Mouse (Mus musculus) stomach, embryonic 16.5 days (tissue): ENCODE data around the gene Slc44a3. TPM values are rescaled to one million over a fixed set of nuclear protein-coding genes. Genes with fewer than 3 reads are reported as not detected.

Source experiments
- ATAC-seq: fragments of 200-750 bp; cut with Nextera tagmentation; 2 replicates; pipeline ENCODE4 v1.8.0; 2017; ENCODE audit warnings: moderate number of reproducible peaks, moderate TSS enrichment; ENCODE audit not compliant: insufficient read depth, low FRiP score
- H3K27ac ChIP-seq: fragments of 300-500 bp; sonication (generic); 2 replicates; pipeline ENCODE4 v1.5.1; 2014; ENCODE audit warnings: low read length
- H3K27me3 ChIP-seq: fragments of 300-500 bp; sonication (generic); 2 replicates; pipeline ENCODE4 v1.6.1; 2014; ENCODE audit warnings: low read length, control low read depth, mixed read lengths; ENCODE audit not compliant: control insufficient read depth, insufficient read depth
- H3K36me3 ChIP-seq: fragments of 300-500 bp; sonication (generic); 2 replicates; pipeline ENCODE4 v1.6.1; 2014; ENCODE audit warnings: low read length; ENCODE audit not compliant: control insufficient read depth, insufficient read depth
- H3K4me1 ChIP-seq: fragments of 300-500 bp; sonication (generic); 2 replicates; pipeline ENCODE4 v1.6.1; 2014; ENCODE audit warnings: low read length, control low read depth, mixed read lengths; ENCODE audit not compliant: control insufficient read depth, insufficient read depth
- H3K4me2 ChIP-seq: fragments of 300-500 bp; sonication (generic); 2 replicates; pipeline ENCODE4 v1.6.1; 2014; ENCODE audit warnings: low read depth, low read length, mixed read lengths
- H3K4me3 ChIP-seq: fragments of 300-500 bp; sonication (generic); replicated peaks from 2 replicates; pipeline ENCODE4 v1.5.1; 2014; ENCODE audit warnings: mild to moderate bottlenecking, low read length
- H3K9ac ChIP-seq: fragments of 300-500 bp; sonication (generic); 2 replicates; pipeline ENCODE4 v1.6.1; 2014; ENCODE audit warnings: low read length
- H3K9me3 ChIP-seq: fragments of 300-500 bp; sonication (generic); replicated peaks from 2 replicates; pipeline ENCODE4 v1.6.1; 2016; ENCODE audit warnings: low read length, control low read depth; ENCODE audit not compliant: control insufficient read depth
- WGBS: fragments of 180-500 bp; shearing (Covaris S2); extraction: QIAGEN DNeasy Blood & Tissue Kit; methylation state at CpG from one replicate; pipeline ENCODE4 v1.1.7; 2014; 5-methylcytosine and 5-hydroxymethylcytosine counted together
- polyA plus RNA-seq: library from polyadenylated mRNA; unstranded; fragments of >200 nt; fragmentation: Nextera tagmentation; extraction: Ambion mirVana; gene quantifications from 2 replicates; pipeline ENCODE4 v1.2.1, GENCODE M21; 2015

The Slc44a3 gene
- polyA plus RNA-seq, 1 experiment from 2014 or later = 41.5 TPM

GRCm38 (mm10) chr3:121425861-121426620, 106.2 kb downstream of the Slc44a3 start, which contains the start of gene Cnn3:
TSS of gene Cnn3 (plus strand) at chr3:121426497.
- ATAC-seq = peak; percentile 92
- Histone ChIP-seq H3K4me3 (peak within 1 kb of the TSS; percentile 85), H3K27ac (peak within 1 kb of the TSS; percentile 99), H3K9ac (peak within 1 kb of the TSS; percentile 95), H3K4me1 (peaks cover 27% of the 10 kb centered on the region), H3K27me3 (no peaks in the 10 kb centered on the region), H3K36me3 (no peaks in the 10 kb centered on the region), H3K9me3 (no peaks in the 10 kb centered on the region), H3K4me2 (peak within 1 kb of the TSS; percentile 96)
- under 1% methylated on average over 65 of the region's 66 CpGs for WGBS

DNA sequence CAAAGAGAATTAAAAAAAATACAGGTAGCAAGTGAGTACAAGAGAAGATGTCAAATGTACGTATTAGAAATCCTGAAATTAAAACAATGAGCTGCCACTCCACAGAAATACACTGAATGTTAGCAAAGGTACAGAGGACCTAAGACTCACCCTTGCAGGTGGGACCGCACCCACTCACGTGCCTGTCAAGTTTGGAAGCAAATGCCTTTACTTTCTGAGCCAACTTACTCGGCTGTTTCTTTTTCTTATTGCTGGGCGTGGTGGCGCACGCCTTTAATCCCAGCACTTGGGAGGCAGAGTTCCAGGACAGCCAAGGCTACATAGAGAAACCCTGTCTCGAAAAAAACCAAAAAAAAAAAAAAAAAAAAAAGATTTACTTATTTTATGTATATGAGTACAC, 109.8 kb downstream of the Slc44a3 start:
- peaks cover 11% of the 10 kb centered on the region; the same call in 1 of the 2 replicates for H3K4me1 ChIP-seq
- H3K27ac ChIP-seq = no peak overlapping the region
- H3K4me2 ChIP-seq = no peak overlapping the region
- H3K36me3 ChIP-seq = no peaks in the 10 kb centered on the region
- H3K27me3 ChIP-seq = no peaks in the 10 kb centered on the region
- H3K4me3 ChIP-seq = no peak overlapping the region
- no peak for ATAC-seq
- no peaks in the 10 kb centered on the region for H3K9me3 ChIP-seq
- H3K9ac ChIP-seq = no peak overlapping the region
- WGBS = 75% methylated on average over 8 of the region's 8 CpGs

- H3K36me3 ChIP-seq = no peaks in the 10 kb centered on the region
- H3K4me1 ChIP-seq = peaks cover 3% of the 10 kb centered on the region; the same call in 1 of the 2 replicates
- H3K27ac ChIP-seq = no peak overlapping the region
- 80% methylated on average over 9 of the region's 9 CpGs for WGBS
- no peaks in the 10 kb centered on the region for H3K27me3 ChIP-seq
- H3K9me3 ChIP-seq = no peaks in the 10 kb centered on the region
- H3K4me2 ChIP-seq = no peak overlapping the region
- H3K9ac ChIP-seq = no peak overlapping the region
- no peak overlapping the region for H3K4me3 ChIP-seq
- no peak for ATAC-seq
Measured at GRCm38 (mm10) chr3:121418850-121419435, 113.3 kb downstream of the Slc44a3 start.

- Histone ChIP-seq H3K27ac (no peak overlapping the region), H3K9ac (no peak overlapping the region), H3K36me3 (no peaks in the 10 kb centered on the region), H3K27me3 (no peaks in the 10 kb centered on the region), H3K9me3 (no peaks in the 10 kb centered on the region), H3K4me2 (no peak overlapping the region), H3K4me1 (peaks cover 3% of the 10 kb centered on the region; the same call in 1 of the 2 replicates), H3K4me3 (no peak overlapping the region)
- no peak; the same call in 1 of the 2 replicates for ATAC-seq
- 56% methylated on average over 6 of the region's 6 CpGs for WGBS
Measured at GRCm38 (mm10) chr3:121418251-121418601, 114.0 kb downstream of the Slc44a3 start.

DNA sequence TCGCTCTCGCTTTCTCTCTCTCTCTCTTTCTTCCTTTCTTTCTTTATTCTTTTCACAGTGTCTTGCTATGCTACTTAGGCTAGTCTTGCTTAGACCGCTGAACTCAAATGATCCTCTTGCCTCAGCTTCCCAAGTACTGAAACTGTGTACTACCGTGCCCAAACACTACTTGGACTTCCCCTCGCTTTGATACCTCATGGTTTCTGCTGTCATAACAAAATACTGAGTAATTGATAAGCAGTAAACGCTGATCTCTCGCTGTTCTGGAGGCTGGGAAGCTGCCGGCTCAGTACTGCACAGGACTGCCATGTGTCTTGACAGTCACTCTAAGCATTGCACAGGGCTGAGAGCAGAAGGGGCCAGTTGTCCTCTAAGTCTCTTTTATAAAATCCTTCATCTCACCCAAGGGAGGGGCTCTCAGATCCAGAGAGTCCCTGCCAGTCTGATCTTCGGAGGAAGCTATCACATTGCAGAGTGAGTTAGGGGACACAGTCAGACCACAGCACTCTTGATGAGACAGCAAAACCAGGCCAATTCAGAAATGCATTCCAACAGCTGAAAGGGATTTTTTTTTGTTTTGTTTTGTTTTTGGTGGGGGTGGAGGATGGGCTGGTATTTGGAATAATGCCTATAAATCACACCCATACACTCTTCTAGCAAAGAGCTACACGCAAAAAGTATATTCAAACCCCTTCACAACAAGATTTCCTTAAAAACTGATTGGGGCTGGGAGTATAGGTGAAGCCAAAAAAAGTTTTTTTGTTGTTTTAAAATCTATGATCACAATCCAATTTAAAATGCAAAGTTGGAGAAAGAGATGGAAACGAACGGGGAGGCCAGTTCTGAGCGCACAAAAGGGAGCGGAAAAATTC, 114.6 kb downstream of the Slc44a3 start:
- no peaks in the 10 kb centered on the region for H3K27me3 ChIP-seq
- no peak overlapping the region for H3K27ac ChIP-seq
- no peak overlapping the region for H3K4me2 ChIP-seq
- ATAC-seq = no peak
- no peaks in the 10 kb centered on the region for H3K36me3 ChIP-seq
- peaks cover 3% of the 10 kb centered on the region; the same call in 1 of the 2 replicates for H3K4me1 ChIP-seq
- no peak overlapping the region for H3K4me3 ChIP-seq
- no peak overlapping the region; the same call in 1 of the 2 replicates for H3K9ac ChIP-seq
- no peaks in the 10 kb centered on the region for H3K9me3 ChIP-seq
- WGBS = 55% methylated on average over 14 of the region's 14 CpGs

GRCm38 (mm10) chr3:121416171-121417154, 115.7 kb downstream of the Slc44a3 start:
- peaks cover 3% of the 10 kb centered on the region; the same call in 1 of the 2 replicates for H3K4me1 ChIP-seq
- WGBS = 70% methylated on average over 5 of the region's 5 CpGs
- H3K9ac ChIP-seq = no peak overlapping the region
- no peak overlapping the region for H3K4me3 ChIP-seq
- H3K9me3 ChIP-seq = no peaks in the 10 kb centered on the region
- H3K4me2 ChIP-seq = no peak overlapping the region
- ATAC-seq = no peak
- no peak overlapping the region for H3K27ac ChIP-seq
- H3K27me3 ChIP-seq = no peaks in the 10 kb centered on the region
- no peaks in the 10 kb centered on the region for H3K36me3 ChIP-seq

DNA sequence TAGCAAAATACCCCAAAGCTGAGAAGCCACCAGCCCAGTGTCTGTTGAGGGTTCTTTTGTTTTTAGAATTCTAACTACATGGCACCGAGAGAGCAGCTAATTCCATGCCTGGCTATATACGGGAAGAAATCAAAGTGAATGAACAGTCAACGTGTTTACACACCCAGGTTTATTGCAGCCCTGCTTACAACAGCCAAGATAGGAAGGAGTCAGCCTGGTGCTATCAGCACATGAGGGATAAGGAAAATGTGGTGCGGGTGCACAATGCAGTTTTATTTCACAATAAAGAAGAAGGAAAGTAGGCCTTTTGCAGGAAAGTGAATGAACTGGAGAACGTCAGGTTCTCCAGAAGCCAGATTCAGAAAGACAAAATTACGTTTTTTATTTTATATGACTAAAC, 120.8 kb downstream of the Slc44a3 start:
- Histone ChIP-seq H3K4me1 (peaks cover 6% of the 10 kb centered on the region; the same call in 1 of the 2 replicates), H3K36me3 (no peaks in the 10 kb centered on the region), H3K9me3 (no peaks in the 10 kb centered on the region), H3K27ac (no peak overlapping the region), H3K27me3 (no peaks in the 10 kb centered on the region), H3K9ac (no peak overlapping the region), H3K4me2 (no peak overlapping the region), H3K4me3 (no peak overlapping the region)
- WGBS = 51% methylated on average over 6 of the region's 6 CpGs
- ATAC-seq = no peak
